Mouse (Mus musculus): ENCODE results near the gene Lrfn3. TPM values are rescaled to one million over a fixed set of nuclear protein-coding genes. Genes with fewer than 3 reads are reported as not detected.

Lrfn3 gene
- total RNA-seq, 2 experiments from 2014 or later: 32.9 to 35.1 TPM

DNA sequence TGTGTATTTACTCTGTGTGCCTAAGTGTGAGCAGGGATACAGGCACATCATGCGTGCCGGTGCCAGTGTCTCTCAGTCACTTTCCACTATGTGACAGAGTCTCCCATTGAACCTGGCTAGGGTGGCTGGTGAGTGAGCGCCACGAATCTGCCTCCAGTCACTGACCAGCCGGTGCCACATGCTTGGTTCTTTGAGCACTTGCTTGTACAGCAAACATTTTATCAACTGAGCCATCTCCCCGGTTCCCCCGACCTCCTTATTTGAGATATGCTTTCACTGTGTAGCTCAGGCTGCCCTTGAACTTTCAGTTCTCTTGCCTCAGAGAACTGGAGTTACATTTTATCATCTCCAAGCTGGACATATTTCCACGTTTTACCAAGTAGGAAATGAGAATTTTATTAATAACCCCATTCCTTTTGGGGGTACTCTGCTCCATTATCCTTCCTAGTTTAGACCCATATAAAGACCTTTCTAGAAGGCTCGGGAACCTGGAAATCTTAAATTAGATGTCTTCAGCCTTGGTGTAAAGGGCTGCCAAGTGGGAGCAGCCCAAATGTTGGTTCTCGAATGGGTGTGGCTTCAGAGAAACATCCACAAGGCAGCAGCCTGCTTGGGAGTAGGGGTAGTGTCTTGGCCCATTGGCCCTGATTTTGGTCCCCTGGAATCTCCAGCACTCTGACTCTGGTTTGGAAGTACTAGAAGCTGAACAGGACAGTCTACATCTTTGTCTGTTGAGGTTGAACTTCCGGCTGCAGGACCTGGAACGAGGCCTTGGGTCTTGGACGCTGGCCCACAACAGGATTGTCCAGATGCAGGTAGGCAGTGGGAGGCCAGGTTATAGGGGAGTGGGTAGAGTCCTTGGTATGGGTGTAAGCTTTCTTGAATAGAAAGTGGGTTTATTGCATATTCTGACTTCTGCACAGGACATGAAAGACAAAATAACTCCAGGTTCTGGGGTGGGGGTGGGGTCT is 46.7 kb downstream of the Lrfn3 start:
- no peak for DNase-seq (ENCODE audit: low spot score in 2 of 2)
- intact Hi-C loops (cut with DNase I): no loop called here

DNA sequence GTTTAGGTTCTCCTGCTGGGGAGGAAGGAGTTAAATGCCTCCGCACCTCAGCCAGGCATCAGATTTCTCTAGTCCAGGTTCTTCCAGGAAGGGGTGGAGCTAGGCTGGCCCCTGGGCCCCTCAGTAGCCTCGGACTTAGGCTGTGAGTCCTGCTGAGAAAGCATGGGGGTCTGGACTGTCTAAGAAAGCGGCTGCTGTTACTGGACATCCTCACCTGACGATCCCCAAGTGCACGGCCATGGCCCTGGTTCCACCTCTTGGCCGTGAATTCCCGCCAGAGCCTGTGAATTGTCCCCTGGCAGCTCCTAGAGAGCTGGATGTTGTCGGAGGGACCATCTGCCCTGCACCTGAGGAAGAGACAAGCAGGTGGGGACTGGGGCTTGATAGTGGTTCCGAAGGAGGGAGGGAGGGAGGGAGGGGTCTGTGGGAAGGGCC is 47.8 kb downstream of the Lrfn3 start, which contains the start of gene Syne4:
Syne4 (plus strand) TSS at position 87 of the 435 bp plus-strand sequence.
- intact Hi-C loops (cut with DNase I): no loop called here
- no peak for DNase-seq (ENCODE audit: low spot score in 2 of 2)

DNA sequence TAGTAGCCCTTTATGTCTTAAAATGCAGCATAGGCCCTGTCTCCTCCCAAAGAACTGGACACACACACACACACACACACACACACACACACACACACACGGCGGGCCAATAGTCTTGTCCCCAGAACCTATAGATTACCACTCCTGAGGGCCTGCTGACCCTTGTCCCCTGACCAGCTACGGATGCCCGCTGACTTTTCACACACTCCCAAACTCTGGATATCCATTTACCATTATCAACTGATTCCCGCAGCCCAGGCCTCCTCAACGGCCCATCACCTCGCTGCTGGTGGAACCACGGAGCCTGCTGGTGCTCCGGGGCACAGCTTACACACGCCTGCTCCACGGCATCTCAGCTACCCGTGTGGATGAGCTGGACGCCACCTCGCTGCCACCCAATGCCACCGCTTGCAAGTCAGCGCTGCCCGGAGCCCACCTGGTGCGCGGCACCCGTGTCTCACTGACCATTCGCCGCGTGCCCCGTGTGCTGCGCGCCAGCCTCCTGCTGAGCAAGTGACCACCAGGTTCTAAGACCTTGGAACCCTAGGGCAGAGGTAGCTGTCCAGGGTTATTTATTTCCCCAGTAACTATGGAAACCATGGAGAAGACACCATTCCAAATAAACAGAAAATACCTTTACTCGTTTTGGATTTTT is 48.8 kb downstream of the Lrfn3 start:
- DNase-seq (ENCODE audit: low spot score in 2 of 2): no peak
- intact Hi-C loops (cut with DNase I): no loop called here

DNA sequence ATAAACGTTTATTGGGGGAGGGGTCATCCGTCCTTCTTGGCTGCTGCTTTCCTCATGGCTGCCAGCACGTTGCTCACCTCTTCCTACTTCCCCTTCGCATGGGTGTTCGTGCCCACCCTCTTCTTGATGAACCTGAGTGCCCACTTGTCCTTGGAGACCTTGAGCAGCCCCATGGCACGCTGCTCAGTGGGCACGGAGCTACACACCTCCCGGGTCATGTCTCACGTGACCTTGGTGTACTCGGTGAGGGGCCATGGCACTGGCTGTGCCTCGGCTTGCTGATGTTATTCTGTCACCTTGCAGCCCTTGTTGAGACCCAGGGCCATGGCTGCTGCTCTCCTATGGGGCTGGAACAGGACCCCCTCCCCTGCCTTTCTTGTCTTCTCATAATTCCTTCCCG is 52.4 kb downstream of the Lrfn3 start:
- no peak for DNase-seq (ENCODE audit: low spot score in 2 of 2)
- intact Hi-C loops (cut with DNase I): no loop called here

DNA sequence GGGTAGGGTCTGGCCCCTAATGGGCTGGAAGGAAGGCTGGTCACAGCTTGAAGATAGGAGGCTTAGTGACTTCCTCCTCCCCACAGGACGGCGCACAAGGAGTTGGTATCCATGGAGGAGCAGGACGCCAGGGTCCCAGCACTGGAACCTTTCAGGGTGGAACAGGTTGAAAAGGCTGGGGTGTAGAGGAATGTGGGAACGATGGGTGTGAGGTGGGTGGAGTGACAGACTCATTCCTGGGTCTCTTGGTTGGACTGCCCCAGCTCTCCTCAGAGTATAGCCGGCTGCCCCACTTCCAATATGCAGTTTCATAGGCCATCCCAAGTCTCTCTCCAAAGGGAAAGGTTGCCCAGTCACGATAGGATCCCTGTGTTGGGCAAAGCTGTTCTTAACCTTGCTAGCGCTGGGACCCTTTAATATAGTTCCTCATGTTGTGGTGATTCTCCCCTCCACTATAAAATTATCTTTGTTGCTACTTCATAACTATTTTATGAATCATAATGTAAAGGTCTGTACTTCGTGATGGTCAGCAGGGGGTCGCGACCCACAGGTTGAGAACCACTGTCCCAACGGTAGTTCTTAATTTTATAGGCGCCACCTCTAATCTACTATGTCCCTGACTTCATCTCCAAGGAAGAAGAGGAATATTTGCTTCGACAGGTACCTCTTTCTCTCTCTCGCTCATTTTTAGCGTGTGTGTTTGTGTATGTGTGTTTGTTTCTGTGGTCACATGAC is 53.0 kb downstream of the Lrfn3 start:
- DNase-seq (ENCODE audit: low spot score in 2 of 2): no peak
- intact Hi-C loops (cut with DNase I): no loop called here

DNA sequence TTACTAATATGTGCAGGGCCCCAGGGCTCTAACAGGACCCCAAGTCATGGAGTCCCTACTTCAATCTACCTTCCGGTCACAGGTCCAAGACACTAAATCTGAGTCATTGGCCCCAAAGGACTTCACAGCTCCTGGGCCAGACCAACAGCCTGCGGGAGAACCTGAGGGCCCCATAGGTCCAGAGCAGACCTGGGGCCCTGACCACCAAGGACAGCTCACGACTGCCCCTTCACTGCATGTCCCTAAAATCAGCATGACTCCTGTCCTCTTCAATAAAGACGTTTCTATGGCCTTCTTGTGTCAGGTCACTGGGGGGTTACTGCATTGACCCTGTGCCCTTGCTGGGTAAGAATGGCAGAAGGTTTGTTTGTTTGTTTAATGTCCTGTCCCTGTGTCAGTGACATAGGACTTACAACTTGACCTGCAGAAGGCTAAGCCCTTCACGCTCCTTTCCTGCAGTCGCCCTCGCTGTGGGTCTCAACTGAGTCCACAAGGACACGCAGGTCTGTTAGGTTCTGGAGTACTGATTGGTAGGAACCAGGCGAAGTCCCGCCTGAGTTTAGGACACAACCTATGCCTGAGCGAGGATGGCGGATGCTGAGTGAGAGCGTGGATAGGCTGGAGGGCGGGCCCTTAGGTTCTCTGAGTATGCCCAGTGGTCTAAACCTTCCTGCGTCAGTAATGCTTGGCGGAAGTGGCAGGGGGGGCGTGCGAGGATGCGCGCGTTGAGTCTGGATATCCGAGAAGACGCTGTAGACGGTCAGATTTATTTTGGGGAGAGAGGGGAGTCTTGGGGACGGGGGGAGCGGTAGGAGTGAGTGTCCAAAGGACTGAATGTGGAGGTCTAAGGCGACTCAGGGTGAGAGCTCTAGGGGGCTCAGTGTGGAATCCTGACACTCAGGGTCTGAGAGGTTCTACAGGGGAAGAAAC is 54.2 kb downstream of the Lrfn3 start, which contains the start of gene Alkbh6:
Alkbh6 (plus strand) TSS at position 642 of the 930 bp plus-strand sequence.
- DNase-seq (ENCODE audit: low spot score in 2 of 2): peak; percentile 93
- intact Hi-C loops (cut with DNase I): no loop called here

DNA sequence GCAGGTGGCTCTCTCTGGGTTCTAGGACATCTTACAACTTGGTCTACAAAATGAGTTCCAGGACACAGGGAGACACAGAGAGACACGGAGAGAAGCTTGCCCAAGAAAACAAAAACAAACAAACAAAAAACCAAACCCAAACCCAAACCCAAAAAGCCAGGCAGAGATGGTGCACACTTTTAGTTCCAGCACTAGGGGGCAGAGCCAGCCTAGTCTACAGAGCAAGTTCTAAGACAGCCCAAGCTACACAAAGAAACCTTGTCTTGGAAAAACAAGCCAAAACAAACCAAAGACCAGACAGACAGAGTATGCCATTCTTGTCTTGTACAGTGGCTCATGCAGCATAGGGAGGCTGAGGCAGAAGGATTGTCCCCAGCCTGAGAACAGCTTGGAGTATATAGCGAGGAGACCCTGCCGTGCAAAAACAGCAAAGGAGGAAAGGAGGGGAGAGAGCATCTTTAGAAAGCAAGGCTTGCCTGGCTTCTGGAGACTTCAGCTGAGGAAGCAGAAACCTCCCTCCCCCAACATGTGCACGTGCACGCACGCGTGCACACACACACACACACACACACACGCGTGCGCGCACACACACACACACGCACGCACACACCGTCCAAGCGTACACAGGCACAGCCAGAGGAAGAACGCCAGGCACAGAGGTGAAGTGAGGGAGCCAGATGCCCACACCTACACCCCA is 56.3 kb downstream of the Lrfn3 start:
- no peak for DNase-seq (ENCODE audit: low spot score in 2 of 2)
- intact Hi-C loops (cut with DNase I): no loop called here

Other genes with a start within 250 kb of the Lrfn3 start
- gene Zfp382, start 240.8 kb downstream of the Lrfn3 start, total RNA-seq (2021): 10 to 100 TPM; 29.9 to 38.4 TPM
- gene Zfp146, start 193.0 kb downstream of the Lrfn3 start, total RNA-seq (2021): 10 to 100 TPM; 40.5 to 48.3 TPM
- 1 to 10 TPM; 5.8 to 6.0 TPM for gene Cox7a1, start 178.6 kb downstream of the Lrfn3 start, total RNA-seq (2021)
- 100 to 1,000 TPM; 175 to 181 TPM for gene Capns1, start 164.0 kb downstream of the Lrfn3 start, total RNA-seq (2021)
- 10 to 100 TPM; 45.6 to 53.4 TPM for gene Polr2i, start 130.8 kb downstream of the Lrfn3 start, total RNA-seq (2021)
- 100 to 1,000 TPM; 135 to 142 TPM for gene Tbcb, start 130.5 kb downstream of the Lrfn3 start, total RNA-seq (2021)
- gene Ovol3, start 127.0 kb downstream of the Lrfn3 start, total RNA-seq (2021): not detected
- under 1 TPM; 0.32 to 0.41 TPM for gene Thap8, start 82.7 kb downstream of the Lrfn3 start, total RNA-seq (2021)
- gene Wdr62, start 82.4 kb downstream of the Lrfn3 start, total RNA-seq (2021): 1 to 10 TPM; 1.0 to 1.1 TPM
- gene Clip3, start 71.0 kb downstream of the Lrfn3 start, total RNA-seq (2021): 100 to 1,000 TPM; 491 to 494 TPM
- 10 to 100 TPM; 58.7 to 65.2 TPM for gene Alkbh6, start 54.1 kb downstream of the Lrfn3 start, total RNA-seq (2021)
- 1 to 10 TPM; 6.4 to 9.1 TPM for gene Syne4, start 48.0 kb downstream of the Lrfn3 start, total RNA-seq (2021)
- gene E130208F15Rik, start 41.0 kb downstream of the Lrfn3 start, total RNA-seq (2021): under 1 TPM; 0.52 to 0.54 TPM
- gene Sdhaf1, start 38.9 kb downstream of the Lrfn3 start, total RNA-seq (2021): 1 to 10 TPM; 7.5 to 9.4 TPM
- 10 to 100 TPM; 25.0 to 28.4 TPM for gene Tyrobp, start 51.0 kb upstream of the Lrfn3 start, total RNA-seq (2021)
- 1 to 10 TPM; 1.2 to 2.1 TPM for gene Hcst, start 57.1 kb upstream of the Lrfn3 start, total RNA-seq (2021)
- 1 to 10 TPM; 2.9 to 3.6 TPM for gene Nfkbid, start 59.0 kb upstream of the Lrfn3 start, total RNA-seq (2021)
- gene Aplp1, start 82.8 kb upstream of the Lrfn3 start, total RNA-seq (2021): 1,000 to 10,000 TPM; 1,238 to 1,418 TPM
- gene Kirrel2, start 94.9 kb upstream of the Lrfn3 start, total RNA-seq (2021): 10 to 100 TPM; 12.9 to 17.8 TPM
- gene Nphs1, start 95.5 kb upstream of the Lrfn3 start, total RNA-seq (2021): under 1 TPM; 0.99 to 1.00 TPM
- not detected for gene Prodh2, start 130.8 kb upstream of the Lrfn3 start, total RNA-seq (2021)
- gene Arhgap33, start 172.3 kb upstream of the Lrfn3 start, total RNA-seq (2021): 100 to 1,000 TPM; 156 to 209 TPM
- gene Hspb6, start 189.4 kb upstream of the Lrfn3 start, total RNA-seq (2021): 1 to 10 TPM; 4.2 to 5.1 TPM
- gene Proser3, start 189.5 kb upstream of the Lrfn3 start, total RNA-seq (2021): 1 to 10 TPM; 2.8 to 4.5 TPM
- gene Lin37, start 197.1 kb upstream of the Lrfn3 start, total RNA-seq (2021): 10 to 100 TPM; 35.9 to 45.5 TPM
- 10 to 100 TPM; 68.0 to 71.4 TPM for gene U2af1l4, start 200.5 kb upstream of the Lrfn3 start, total RNA-seq (2021)
- gene Gm49396, start 200.6 kb upstream of the Lrfn3 start, total RNA-seq (2021): 1 to 10 TPM; 3.6 to 9.3 TPM
- gene Psenen, start 200.9 kb upstream of the Lrfn3 start, total RNA-seq (2021): 10 to 100 TPM; 79.8 to 85.1 TPM
- 1 to 10 TPM; 1.8 to 4.5 TPM for gene Igflr1, start 202.7 kb upstream of the Lrfn3 start, total RNA-seq (2021)
- 10 to 100 TPM; 41.3 to 62.2 TPM for gene Kmt2b, start 226.0 kb upstream of the Lrfn3 start, total RNA-seq (2021)
- gene Zbtb32, start 236.1 kb upstream of the Lrfn3 start, total RNA-seq (2021): not detected